Mouse (Mus musculus): ENCODE data around the gene Vwde. TPM values are rescaled to one million over a fixed set of nuclear protein-coding genes. Genes with fewer than 3 reads are reported as not detected.

Gene Vwde
- 0.05 TPM in 1 of 2 replicates, not detected in the other for polyA plus RNA-seq (2016; fragmentation: Nextera tagmentation; extraction: Ambion mirVana)

- peak; percentile 76; the same call in 1 of the 2 replicates for ATAC-seq (ENCODE audit: low FRiP score, low read depth)
- Histone ChIP-seq H3K4me3 (peak within 1 kb of the TSS; percentile 19; the same call in 1 of the 2 replicates), H3K36me3 (no peaks in the 10 kb centered on the region), H3K4me1 (peaks cover 5% of the 10 kb centered on the region; the same call in 1 of the 2 replicates), H3K4me2 (replicated peaks) (peak within 1 kb of the TSS; percentile 56), H3K27me3 (replicated peaks) (no peaks in the 10 kb centered on the region), H3K27ac (no peak within 1 kb of the TSS), H3K9me3 (no peaks in the 10 kb centered on the region), H3K9ac (no peak within 1 kb of the TSS)
- 29% methylated on average over 15 of the region's 15 CpGs for WGBS
These were observed at the start of gene Vwde for GRCm38 (mm10) chr6:13224596-13225227. TSS of gene Vwde (minus strand) at chr6:13224965.

- no peaks in the 10 kb centered on the region for H3K9me3 ChIP-seq
- 93% methylated on average over 4 of the region's 4 CpGs for WGBS
- no peak overlapping the region for H3K9ac ChIP-seq
- no peak overlapping the region for H3K4me2 ChIP-seq (replicated peaks)
- H3K27me3 ChIP-seq (replicated peaks), result no peaks in the 10 kb centered on the region
- no peak for ATAC-seq (ENCODE audit: low FRiP score, low read depth)
- no peak overlapping the region for H3K27ac ChIP-seq
- no peaks in the 10 kb centered on the region for H3K36me3 ChIP-seq
- no peaks in the 10 kb centered on the region for H3K4me1 ChIP-seq
- no peak overlapping the region for H3K4me3 ChIP-seq
These were observed 30.6 kb upstream of the Vwde start for GRCm38 (mm10) chr6:13255341-13255740.

DNA sequence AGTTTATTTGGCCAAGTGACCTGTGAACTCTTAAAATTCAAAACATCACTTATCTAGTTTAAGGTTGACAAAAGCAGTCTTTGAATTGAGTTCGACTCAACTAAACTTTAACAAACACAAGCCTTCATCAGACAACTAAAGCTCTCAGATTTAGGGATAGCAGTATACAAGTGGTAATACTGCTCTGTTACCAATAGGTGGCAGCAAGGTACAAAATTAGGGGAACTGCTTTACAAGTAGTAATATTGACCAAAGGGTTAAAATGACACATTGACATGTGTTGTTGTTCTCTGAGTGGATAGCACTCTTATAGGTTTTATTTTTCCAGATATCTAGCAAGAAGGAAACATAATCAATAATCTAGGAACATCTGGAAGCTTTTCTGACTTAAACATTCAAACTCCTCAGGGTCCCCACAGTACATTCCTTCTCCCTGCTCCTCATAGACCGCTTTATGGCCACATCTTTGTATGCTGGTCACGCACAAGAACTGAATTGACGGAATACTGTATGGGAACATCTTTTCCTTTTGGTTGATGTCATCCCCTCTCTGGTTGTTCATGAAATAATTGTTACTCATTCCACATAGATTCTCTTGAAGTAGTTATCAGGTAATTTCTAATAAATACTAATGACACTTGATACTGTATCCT, 23.7 kb upstream of the Vwde start:
- Histone ChIP-seq H3K9me3 (no peaks in the 10 kb centered on the region), H3K27me3 (replicated peaks) (no peaks in the 10 kb centered on the region), H3K4me3 (no peak overlapping the region), H3K27ac (no peak overlapping the region), H3K4me2 (replicated peaks) (no peak overlapping the region), H3K36me3 (no peaks in the 10 kb centered on the region), H3K4me1 (no peaks in the 10 kb centered on the region), H3K9ac (no peak overlapping the region)
- 71% methylated on average over 4 of the region's 4 CpGs for WGBS
- ATAC-seq (ENCODE audit: low FRiP score, low read depth), result peak; percentile 58; the same call in 1 of the 2 replicates

- H3K4me3 ChIP-seq, result no peak overlapping the region
- no peak for ATAC-seq (ENCODE audit: low FRiP score, low read depth)
- H3K4me1 ChIP-seq, result no peaks in the 10 kb centered on the region
- H3K9ac ChIP-seq, result no peak overlapping the region
- no peak overlapping the region for H3K27ac ChIP-seq
- no peaks in the 10 kb centered on the region for H3K9me3 ChIP-seq
- WGBS, result 60% methylated on average over 6 of the region's 6 CpGs
- H3K4me2 ChIP-seq (replicated peaks), result no peak overlapping the region
- no peaks in the 10 kb centered on the region for H3K27me3 ChIP-seq (replicated peaks)
- H3K36me3 ChIP-seq, result no peaks in the 10 kb centered on the region
These were observed 18.6 kb downstream of the Vwde start for GRCm38 (mm10) chr6:13206157-13206556.

GRCm38 (mm10) chr6:13197486-13197885, 27.3 kb downstream of the Vwde start:
- H3K4me1 ChIP-seq, result no peaks in the 10 kb centered on the region
- no peak for ATAC-seq (ENCODE audit: low FRiP score, low read depth)
- no peaks in the 10 kb centered on the region for H3K36me3 ChIP-seq
- H3K4me2 ChIP-seq (replicated peaks), result no peak overlapping the region
- WGBS, result 94% methylated on average over 3 of the region's 3 CpGs
- H3K27me3 ChIP-seq (replicated peaks), result no peaks in the 10 kb centered on the region
- no peak overlapping the region for H3K27ac ChIP-seq
- no peaks in the 10 kb centered on the region for H3K9me3 ChIP-seq
- no peak overlapping the region for H3K9ac ChIP-seq
- H3K4me3 ChIP-seq, result no peak overlapping the region

GRCm38 (mm10) chr6:13186836-13187235, 37.9 kb downstream of the Vwde start:
- H3K27me3 ChIP-seq (replicated peaks), result no peaks in the 10 kb centered on the region
- H3K4me2 ChIP-seq (replicated peaks), result no peak overlapping the region
- no peak overlapping the region for H3K9ac ChIP-seq
- H3K27ac ChIP-seq, result no peak overlapping the region
- ATAC-seq (ENCODE audit: low FRiP score, low read depth), result no peak
- H3K36me3 ChIP-seq, result no peaks in the 10 kb centered on the region
- no peaks in the 10 kb centered on the region for H3K9me3 ChIP-seq
- no peak overlapping the region for H3K4me3 ChIP-seq
- H3K4me1 ChIP-seq, result no peaks in the 10 kb centered on the region
- 86% methylated on average over 11 of the region's 11 CpGs for WGBS

DNA sequence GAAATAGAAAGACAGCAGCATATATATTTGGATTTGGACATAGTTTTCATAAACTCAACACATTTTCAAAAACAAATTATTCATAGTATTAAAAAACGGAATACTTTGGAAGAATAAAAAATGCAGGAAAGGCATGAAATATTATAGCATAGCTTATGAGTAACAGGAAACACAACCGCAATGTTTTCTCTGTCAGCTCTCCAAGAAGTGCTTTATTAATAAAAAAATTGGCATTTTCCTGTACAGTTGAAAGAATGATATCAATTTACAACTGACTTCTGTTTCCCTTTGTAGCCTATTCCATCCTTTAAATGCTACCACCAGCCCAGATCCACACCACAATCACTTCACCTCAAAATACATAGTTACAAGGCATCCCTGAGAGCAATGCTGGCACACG, 44.7 kb downstream of the Vwde start:
- WGBS, result 91% methylated on average over 3 of the region's 3 CpGs
- Histone ChIP-seq H3K9ac (no peak overlapping the region), H3K4me1 (no peaks in the 10 kb centered on the region), H3K36me3 (no peaks in the 10 kb centered on the region), H3K4me2 (replicated peaks) (no peak overlapping the region), H3K27ac (no peak overlapping the region), H3K27me3 (replicated peaks) (no peaks in the 10 kb centered on the region), H3K4me3 (no peak overlapping the region), H3K9me3 (no peaks in the 10 kb centered on the region)
- no peak for ATAC-seq (ENCODE audit: low FRiP score, low read depth)

GRCm38 (mm10) chr6:13169459-13170150, 55.2 kb downstream of the Vwde start:
- no peaks in the 10 kb centered on the region for H3K27me3 ChIP-seq (replicated peaks)
- no peak overlapping the region for H3K4me3 ChIP-seq
- H3K4me2 ChIP-seq (replicated peaks), result no peak overlapping the region
- H3K9ac ChIP-seq, result no peak overlapping the region
- no peaks in the 10 kb centered on the region for H3K4me1 ChIP-seq
- no peak for ATAC-seq (ENCODE audit: low FRiP score, low read depth)
- H3K9me3 ChIP-seq, result no peaks in the 10 kb centered on the region
- H3K27ac ChIP-seq, result no peak overlapping the region
- WGBS, result 71% methylated on average over 3 of the region's 3 CpGs
- H3K36me3 ChIP-seq, result no peaks in the 10 kb centered on the region

DNA sequence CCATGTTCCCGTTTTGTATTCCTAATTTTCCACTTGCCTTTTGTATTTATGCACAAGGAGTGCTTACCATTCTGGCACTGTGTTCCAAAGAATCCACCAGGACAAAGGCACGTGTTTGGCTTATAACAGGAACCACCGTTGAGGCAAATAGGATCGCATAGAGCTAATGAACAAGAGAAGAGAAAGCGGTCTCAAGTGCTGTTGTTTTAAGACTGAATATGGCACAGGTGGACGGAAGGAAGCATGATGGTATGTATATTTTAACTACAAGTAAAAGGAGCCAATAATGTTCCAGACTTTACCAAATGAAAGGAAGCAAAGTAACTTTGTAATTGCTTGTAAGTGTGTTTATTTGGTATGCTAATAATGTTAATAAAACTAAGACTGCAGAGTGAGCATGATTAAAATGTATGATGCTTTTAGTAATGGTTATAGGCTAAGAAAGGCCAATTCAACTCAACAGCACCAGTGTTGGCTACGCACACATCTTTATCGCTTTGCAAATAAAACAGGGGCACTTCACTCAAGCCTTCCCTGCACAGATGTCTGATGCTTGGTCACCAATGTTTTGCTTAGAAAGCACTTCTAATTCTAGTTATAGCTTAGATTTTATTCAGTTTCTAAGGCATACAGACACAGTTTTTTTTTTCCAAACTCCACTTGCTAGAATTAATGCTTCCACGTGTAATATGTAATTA, 58.4 kb downstream of the Vwde start:
- H3K27me3 ChIP-seq (replicated peaks), result no peaks in the 10 kb centered on the region
- no peak overlapping the region for H3K4me2 ChIP-seq (replicated peaks)
- H3K27ac ChIP-seq, result no peak overlapping the region
- no peak overlapping the region for H3K4me3 ChIP-seq
- no peak overlapping the region for H3K9ac ChIP-seq
- ATAC-seq (ENCODE audit: low FRiP score, low read depth), result no peak
- no peaks in the 10 kb centered on the region for H3K36me3 ChIP-seq
- 84% methylated on average over 9 of the region's 9 CpGs for WGBS
- H3K4me1 ChIP-seq, result no peaks in the 10 kb centered on the region
- no peaks in the 10 kb centered on the region for H3K9me3 ChIP-seq

DNA sequence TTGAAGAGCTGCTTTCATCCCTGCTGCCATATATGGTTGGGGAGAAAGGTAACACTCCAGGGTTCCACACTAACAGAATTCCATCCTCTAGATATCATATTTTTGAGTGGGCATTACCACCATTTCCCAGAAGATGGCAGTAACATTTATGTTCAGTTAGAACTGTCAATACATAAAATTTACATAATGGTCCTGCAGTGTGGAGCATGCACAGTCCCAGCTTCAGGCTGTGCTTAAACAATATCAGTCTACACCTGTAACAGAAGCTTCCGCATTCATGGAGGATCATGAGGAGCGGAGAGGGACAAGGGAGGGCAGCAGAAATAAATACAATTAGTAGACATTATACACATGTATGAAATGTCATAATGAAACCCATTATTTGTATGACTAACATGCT, 65.3 kb downstream of the Vwde start:
- Histone ChIP-seq H3K4me1 (no peaks in the 10 kb centered on the region), H3K36me3 (no peaks in the 10 kb centered on the region), H3K27ac (no peak overlapping the region), H3K27me3 (replicated peaks) (no peaks in the 10 kb centered on the region), H3K4me2 (replicated peaks) (no peak overlapping the region), H3K4me3 (no peak overlapping the region), H3K9me3 (no peaks in the 10 kb centered on the region), H3K9ac (no peak overlapping the region)
- WGBS, result 94% methylated on average over 2 of the region's 2 CpGs
- peak; percentile 41; the same call in 1 of the 2 replicates for ATAC-seq (ENCODE audit: low FRiP score, low read depth)

GRCm38 (mm10) chr6:13153888-13154697, 70.7 kb downstream of the Vwde start:
- Histone ChIP-seq H3K27ac (no peak overlapping the region), H3K4me1 (no peaks in the 10 kb centered on the region), H3K27me3 (replicated peaks) (no peaks in the 10 kb centered on the region), H3K9me3 (peaks cover 6% of the 10 kb centered on the region; the same call in 1 of the 2 replicates), H3K4me2 (replicated peaks) (no peak overlapping the region), H3K36me3 (no peaks in the 10 kb centered on the region), H3K4me3 (no peak overlapping the region), H3K9ac (no peak overlapping the region)
- no peak for ATAC-seq (ENCODE audit: low FRiP score, low read depth)
- 94% methylated on average over 9 of the region's 9 CpGs for WGBS
